Mouse (Mus musculus) Patski (cell line): ENCODE measurements around the gene C3ar1. TPM values are rescaled to one million over a fixed set of nuclear protein-coding genes. Genes with fewer than 3 reads are reported as not detected.

Experiments
- ATAC-seq: fragments of 100-300 bp; one replicate; pipeline ENCODE4 v1.8.0; 2021
- CTCF ChIA-PET: fragments of 350-600 bp; sonication (Branson Sonifier 250); formaldehyde crosslinking; loops from one replicate; lab custom pipeline; 2022; ENCODE audit warnings: inconsistent platforms; lab: Charles Lee
- POLR2A ChIA-PET: fragments of 350-600 bp; sonication (Branson Sonifier 250); formaldehyde crosslinking; loops from one replicate; lab custom pipeline; 2022; ENCODE audit warnings: antibody characterized with exemption, inconsistent platforms; lab: Charles Lee
- DNase-seq: peaks from one replicate; pipeline ENCODE4 v3.0.0-alpha.2; 2011; ENCODE audit warnings: low read depth, low spot score
- H3K27me3 ChIP-seq: fragments of 371-371 bp; one replicate; pipeline ENCODE4 v1.5.1; 2021
- CTCF ChIP-seq: fragments of 100-300 bp; IDR thresholded peaks from one replicate; pipeline ENCODE4 v1.5.1; 2021
- in situ Hi-C: fragments of 300-500 bp; cut with MboI; formaldehyde crosslinking; loops from 3 replicates; pipeline ENCODE4 v1.11.1; 2018; ENCODE audit warnings: low pct_unique_long_range_greater_than_20kb, mixed read lengths
- polyA plus RNA-seq: library from polyadenylated mRNA; unstranded; gene quantifications from one replicate; pipeline ENCODE4 v1.2.3, GENCODE M21; 2021

Gene C3ar1
- polyA plus RNA-seq, 1 experiment from 2014 or later, result not detected

DNA sequence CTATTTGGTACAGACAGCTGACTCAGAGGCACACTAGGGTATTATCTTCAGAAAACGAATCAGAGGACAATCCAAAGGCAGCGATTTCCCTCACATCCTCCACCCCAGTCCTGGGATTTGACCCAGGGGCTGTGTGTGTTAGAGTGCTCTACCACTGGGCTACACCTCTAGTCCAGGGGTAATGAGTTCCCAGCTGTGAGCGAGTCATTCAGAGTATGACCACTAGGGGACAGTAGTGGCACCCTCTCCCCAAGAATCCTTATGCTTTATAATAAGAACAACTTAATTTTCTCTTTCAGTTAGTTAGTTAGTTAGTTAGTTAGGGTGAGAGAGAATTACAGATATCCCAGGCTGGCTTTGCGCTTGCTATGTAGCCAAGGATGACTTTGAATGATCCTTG, 21.6 kb downstream of the C3ar1 start:
- H3K27me3 ChIP-seq, result no peaks in the 10 kb centered on the region
- POLR2A ChIA-PET, result no interaction called here
- CTCF ChIA-PET, result interaction anchor here (1.0 to 3.4 kb wide), 9 partner anchors 8 to 91 kb away, joined by 3 to 20 read pairs (median 5); no protein-coding TSS in a partner anchor
- no peak for DNase-seq
- in situ Hi-C loops, result no loop called here
- ATAC-seq, result peak; percentile 61
- TF ChIP-seq CTCF, result peak; percentile 91

DNA sequence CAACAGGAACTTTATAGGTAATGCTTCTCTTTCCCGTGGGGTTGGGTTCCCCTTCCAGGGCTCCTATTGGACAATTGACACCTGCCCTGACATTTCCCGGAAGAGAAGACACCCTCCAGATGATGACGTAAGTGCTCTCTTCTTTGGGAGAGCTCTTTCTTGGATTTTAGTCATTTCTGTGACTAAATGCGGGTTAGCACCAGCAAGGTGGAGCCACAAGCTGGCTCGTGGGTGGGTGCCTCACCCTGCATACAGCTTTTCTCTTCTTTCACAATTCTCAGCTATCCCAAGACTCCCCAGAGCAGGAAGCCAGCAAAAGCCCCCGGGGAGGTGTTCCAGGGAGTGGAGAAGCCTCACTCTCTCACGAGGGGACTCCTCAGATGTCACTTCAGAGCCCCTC, 23.1 kb downstream of the C3ar1 start:
- in situ Hi-C loops, result no loop called here
- ATAC-seq, result no peak
- ChIA-PET POLR2A (no interaction called here), CTCF (interaction anchor here (1.1 to 3.4 kb wide), 2 partner anchors 36 to 41 kb away, joined by 3 to 20 read pairs; partner anchors contain the start of gene Necap1)
- no peak for TF ChIP-seq CTCF
- DNase-seq, result no peak
- no peaks in the 10 kb centered on the region for H3K27me3 ChIP-seq

DNA sequence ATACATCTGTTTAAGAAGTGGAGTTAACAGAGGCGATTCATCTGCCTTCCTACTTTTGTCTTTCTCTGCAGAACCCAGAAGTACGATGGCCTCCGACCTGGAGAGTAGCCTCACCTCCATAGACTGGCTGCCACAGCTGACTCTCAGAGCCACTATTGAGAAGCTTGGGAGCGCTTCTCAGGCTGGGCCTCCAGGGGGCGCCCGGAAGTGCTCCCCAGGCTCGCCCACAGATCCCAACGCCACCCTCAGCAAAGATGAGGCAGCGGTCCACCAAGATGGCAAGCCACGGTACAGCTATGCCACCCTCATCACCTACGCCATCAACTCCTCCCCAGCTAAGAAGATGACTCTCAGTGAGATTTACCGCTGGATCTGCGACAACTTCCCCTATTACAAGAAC, 27.9 kb downstream of the C3ar1 start:
- POLR2A ChIA-PET, result no interaction called here
- H3K27me3 ChIP-seq, result no peaks in the 10 kb centered on the region
- in situ Hi-C loops, result no loop called here
- CTCF ChIA-PET, result interaction anchor here (0.7 to 1.6 kb wide), 4 partner anchors 11 to 46 kb away, joined by 3 to 4 read pairs (median 4); partner anchors contain the start of gene Necap1
- ATAC-seq, result no peak
- no peak for TF ChIP-seq CTCF
- DNase-seq, result no peak

DNA sequence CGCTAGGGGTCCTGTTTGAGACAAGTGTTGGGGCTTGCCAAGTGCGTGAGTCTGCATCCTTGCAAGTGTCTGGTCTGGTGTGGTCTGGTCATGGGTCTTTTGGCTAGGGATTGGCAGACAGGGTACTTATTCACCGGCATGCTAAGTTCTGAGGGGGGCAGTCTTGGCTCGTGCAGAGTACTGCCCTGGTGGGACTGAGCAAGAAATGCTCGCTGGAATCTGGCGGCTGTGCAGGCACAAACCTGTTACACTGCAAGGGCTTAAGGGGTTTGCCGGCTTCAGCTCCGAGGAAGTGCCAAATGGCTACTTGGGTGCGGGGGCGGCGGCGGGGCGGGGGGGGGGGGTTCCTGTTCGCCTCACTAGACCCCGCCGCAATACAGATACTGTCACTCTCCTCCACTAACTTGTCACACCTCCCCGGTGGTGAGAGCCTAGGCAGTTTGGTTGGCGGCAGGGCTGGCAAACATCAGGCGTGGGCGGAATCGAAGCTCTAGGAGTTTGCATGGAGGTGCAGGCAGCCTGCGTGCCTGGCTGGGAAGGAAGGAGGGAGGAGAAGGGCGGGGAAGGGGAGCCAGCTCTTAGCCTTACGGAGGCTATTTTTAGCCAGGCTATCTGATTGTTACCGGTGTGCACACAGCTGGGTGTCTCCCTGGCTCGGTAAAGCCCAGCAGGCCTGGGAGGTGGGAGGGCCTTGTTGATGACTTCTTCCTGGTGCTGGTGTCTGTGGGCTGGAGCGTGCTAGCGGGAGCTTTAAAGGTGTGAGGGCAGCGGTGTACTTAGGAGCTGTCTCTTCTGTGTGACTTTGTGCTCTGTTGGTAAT, 29.8 kb downstream of the C3ar1 start:
- ATAC-seq, result peak; percentile 83
- in situ Hi-C loops, result no loop called here
- ChIA-PET POLR2A (interaction anchor here (0.9 kb wide), 1 partner anchor 13 kb away, joined by 11 read pairs; no protein-coding TSS in a partner anchor), CTCF (interaction anchor here (1.1 to 1.2 kb wide), 2 partner anchors 8 to 9 kb away, joined by 3 to 5 read pairs; no protein-coding TSS in a partner anchor)
- no peaks in the 10 kb centered on the region for H3K27me3 ChIP-seq
- TF ChIP-seq CTCF, result no peak
- DNase-seq, result no peak

DNA sequence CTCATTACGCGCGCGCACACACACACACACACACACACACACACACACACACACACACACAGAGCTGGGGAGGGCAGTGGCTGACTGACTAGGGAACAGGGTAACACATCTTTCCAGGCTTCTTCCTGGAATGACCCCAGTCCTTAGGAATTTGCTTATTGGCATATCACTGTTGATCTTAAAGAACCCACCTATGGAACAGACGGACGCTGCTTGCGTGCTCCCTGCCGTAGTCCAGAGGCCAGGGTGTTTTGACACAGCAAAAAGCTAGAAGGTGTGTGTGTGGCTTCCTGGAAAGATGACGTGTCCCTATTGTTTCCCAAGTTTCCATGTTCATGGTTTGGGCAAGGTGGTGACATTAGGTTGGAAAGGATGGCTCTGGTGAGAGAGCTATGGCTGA, 30.8 kb downstream of the C3ar1 start:
- no peak for TF ChIP-seq CTCF
- ChIA-PET POLR2A (no interaction called here), CTCF (interaction anchor here (1.4 kb wide), 1 partner anchor 9 kb away, joined by 6 read pairs; no protein-coding TSS in a partner anchor)
- ATAC-seq (no peak), DNase-seq (no peak)
- in situ Hi-C loops, result no loop called here
- no peaks in the 10 kb centered on the region for H3K27me3 ChIP-seq

DNA sequence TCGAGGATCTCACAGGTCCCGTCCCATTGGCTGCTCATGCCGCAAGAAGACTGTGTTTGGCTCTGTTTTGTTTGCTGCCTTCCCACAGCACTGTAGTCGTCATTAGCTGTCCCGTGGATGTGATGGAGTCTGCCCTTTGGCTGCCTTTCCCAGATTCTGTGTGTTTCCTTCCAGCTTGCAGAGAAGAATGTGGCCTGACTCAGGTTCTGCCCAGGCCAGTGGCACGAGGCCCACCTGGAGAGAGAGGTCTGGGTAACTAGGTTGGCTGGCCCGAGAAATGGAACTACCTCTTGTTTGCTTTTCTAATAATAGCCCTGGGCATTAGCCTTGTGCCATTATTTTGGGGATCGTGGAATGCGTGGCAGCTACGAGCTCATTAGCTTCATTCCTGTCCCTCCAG, 31.9 kb downstream of the C3ar1 start:
- CTCF ChIA-PET, result interaction anchor here (1.1 to 1.4 kb wide), 2 partner anchors 10 to 46 kb away, joined by 4 to 6 read pairs; no protein-coding TSS in a partner anchor
- no peak for DNase-seq
- ATAC-seq, result no peak
- no peaks in the 10 kb centered on the region for H3K27me3 ChIP-seq
- POLR2A ChIA-PET, result no interaction called here
- in situ Hi-C loops, result loop anchor here (5.0 kb wide), 1 partner anchor 48 kb away; the partner anchor contains the start of gene Necap1
- no peak for TF ChIP-seq CTCF

DNA sequence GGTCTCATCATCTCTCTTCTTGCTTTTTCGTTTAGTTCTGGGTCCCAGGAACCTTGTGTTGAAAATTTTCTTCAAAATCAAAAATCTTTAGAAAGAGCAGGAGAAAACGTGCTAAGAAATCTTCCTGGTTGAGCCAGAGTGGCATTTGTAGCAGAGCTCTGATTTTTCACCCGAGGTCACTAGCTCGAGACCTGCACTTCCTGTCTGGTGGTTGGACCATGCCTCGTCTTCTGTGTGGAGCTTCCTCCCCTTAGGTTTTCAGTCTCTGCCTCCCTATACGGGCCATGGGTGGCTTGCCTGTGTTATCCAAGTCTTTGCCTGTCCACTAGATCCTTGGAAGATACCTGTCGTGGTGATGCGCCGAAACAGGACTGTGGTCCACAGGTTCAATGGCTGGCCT, 34.1 kb downstream of the C3ar1 start:
- DNase-seq, result no peak
- TF ChIP-seq CTCF, result no peak
- H3K27me3 ChIP-seq, result no peaks in the 10 kb centered on the region
- ChIA-PET POLR2A (no interaction called here), CTCF (no interaction called here)
- in situ Hi-C loops, result loop anchor here (5.0 kb wide), 1 partner anchor 50 kb away; the partner anchor contains the start of gene Necap1
- ATAC-seq, result no peak

DNA sequence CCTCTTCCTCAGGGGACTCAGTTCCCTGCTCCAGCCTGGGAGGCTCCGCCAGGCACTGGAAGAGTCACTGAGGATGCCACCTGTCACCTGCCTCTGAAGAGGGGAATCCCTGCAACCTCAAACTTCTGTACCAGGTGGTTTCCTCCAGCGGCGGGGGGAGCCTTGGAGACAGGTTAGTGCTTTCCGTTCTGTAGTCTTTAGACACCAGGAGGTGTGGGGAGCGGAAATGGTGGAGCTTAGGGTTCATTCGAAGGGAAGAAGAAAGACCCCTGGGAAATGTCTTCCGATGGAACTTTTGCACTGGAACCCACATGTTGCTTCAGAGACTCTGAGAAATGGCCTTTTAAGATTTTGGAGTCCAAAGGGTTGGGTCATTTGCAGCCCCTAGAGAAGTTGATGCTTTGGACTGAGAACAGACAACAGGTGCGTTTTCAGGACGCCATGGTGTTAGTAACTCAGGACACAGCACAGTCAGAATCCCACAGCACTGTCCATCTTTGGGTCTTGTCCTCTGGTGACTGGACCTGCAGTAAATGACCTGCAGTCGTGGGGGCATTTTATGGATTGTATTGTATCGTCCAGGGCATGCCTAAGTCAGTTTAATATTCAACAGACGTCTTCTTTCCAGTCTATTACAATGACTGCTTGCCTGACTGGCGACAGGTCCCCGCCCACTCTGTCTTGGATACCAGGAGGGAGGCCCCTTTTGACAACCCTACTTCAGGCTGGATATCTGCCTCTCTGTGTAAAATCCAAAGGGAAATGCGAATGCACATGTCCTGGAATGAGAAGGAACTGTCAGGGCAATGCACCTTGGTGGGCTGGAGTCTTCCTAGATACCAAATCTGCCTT, 34.9 kb downstream of the C3ar1 start:
- CTCF ChIA-PET, result no interaction called here
- in situ Hi-C loops, result loop anchor here (5.0 kb wide), 1 partner anchor 51 kb away; the partner anchor contains the start of gene Necap1
- DNase-seq (no peak), ATAC-seq (no peak)
- TF ChIP-seq CTCF, result no peak
- POLR2A ChIA-PET, result no interaction called here
- H3K27me3 ChIP-seq, result no peaks in the 10 kb centered on the region

DNA sequence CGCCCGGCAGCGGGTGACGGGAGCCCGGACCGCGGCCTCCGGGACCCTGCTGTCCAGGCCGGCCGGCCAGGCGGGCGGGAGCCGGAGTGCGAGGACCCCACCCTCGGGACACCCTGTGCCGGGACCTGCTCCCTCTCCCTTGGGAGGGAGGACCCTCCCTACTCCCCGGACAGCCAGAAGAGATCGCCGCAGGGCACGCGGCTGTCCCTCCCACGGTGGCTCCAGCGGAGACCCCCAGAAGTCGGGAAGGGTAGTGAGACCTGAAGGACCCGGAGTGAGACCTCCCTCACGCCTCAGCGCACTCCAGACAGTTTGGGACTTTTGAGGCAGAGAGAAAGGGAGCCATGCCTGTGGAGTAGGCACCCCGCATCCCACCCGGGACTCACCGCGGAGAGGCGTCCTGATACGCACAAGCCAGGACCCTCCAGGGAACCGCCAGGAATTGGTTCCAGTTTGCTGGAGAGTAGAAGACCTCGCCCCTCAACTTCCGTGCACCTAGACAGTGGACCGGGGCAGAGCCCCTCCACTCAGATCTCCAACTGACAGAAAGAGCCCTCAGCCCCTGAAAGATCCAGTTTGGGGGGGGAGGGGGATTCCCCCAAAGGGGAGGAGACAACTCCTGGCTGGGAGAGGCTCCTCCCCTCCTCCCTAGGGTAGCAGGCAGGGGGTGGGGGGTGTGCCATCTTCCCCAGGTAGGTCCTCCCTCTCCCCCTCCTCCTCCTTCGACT, 35.7 kb downstream of the C3ar1 start:
- DNase-seq (no peak), ATAC-seq (peak; percentile 27)
- no peak for TF ChIP-seq CTCF
- in situ Hi-C loops, result loop anchor here (5.0 kb wide), 1 partner anchor 52 kb away; the partner anchor contains the start of gene Necap1
- no peaks in the 10 kb centered on the region for H3K27me3 ChIP-seq
- ChIA-PET CTCF (no interaction called here), POLR2A (interaction anchor here (0.6 kb wide), 1 partner anchor 41 kb away, joined by 3 read pairs; no protein-coding TSS in a partner anchor)
